Mouse (Mus musculus) small intestine, adult 2 months (tissue): ENCODE results near the gene Ctnna3. TPM values are rescaled to one million over a fixed set of nuclear protein-coding genes. Genes with fewer than 3 reads are reported as not detected.

Experiments
- H3K27ac ChIP-seq: fragments of 200-500 bp; 2 replicates; pipeline ENCODE4 v1.5.1; 2012; ENCODE audit warnings: low read depth, low read length, control low read depth, inconsistent platforms; ENCODE audit not compliant: insufficient read depth
- H3K27me3 ChIP-seq: fragments of 200-500 bp; 2 replicates; pipeline ENCODE4 v1.6.1; 2012; ENCODE audit warnings: mild to moderate bottlenecking, moderate library complexity, low read length, inconsistent platforms; ENCODE audit not compliant: control insufficient read depth, insufficient read depth
- H3K36me3 ChIP-seq: fragments of 200-500 bp; 2 replicates; pipeline ENCODE4 v1.6.1; 2012; ENCODE audit warnings: mild to moderate bottlenecking, low read length, control low read depth, inconsistent platforms; ENCODE audit not compliant: control insufficient read depth, insufficient read depth
- H3K4me1 ChIP-seq: fragments of 200-500 bp; 2 replicates; pipeline ENCODE4 v1.6.1; 2012; ENCODE audit warnings: low read length, inconsistent platforms, mixed read lengths; ENCODE audit not compliant: control insufficient read depth, insufficient read depth, insufficient read length
- H3K4me3 ChIP-seq: fragments of 200-500 bp; 2 replicates; pipeline ENCODE4 v1.5.1; 2012; ENCODE audit warnings: low read depth, mild to moderate bottlenecking, control low read depth, inconsistent platforms, low read length, moderate library complexity
- CTCF ChIP-seq: fragments of 200-500 bp; IDR thresholded peaks from 2 replicates; pipeline ENCODE4 v1.5.1; 2012; ENCODE audit warnings: low read depth, mild to moderate bottlenecking, control low read depth, inconsistent platforms, low read length, moderate library complexity, mixed read lengths; ENCODE audit not compliant: insufficient replicate concordance, insufficient read length; ENCODE audit errors: extremely low read depth
- POLR2A ChIP-seq: fragments of 200-500 bp; IDR thresholded peaks from 2 replicates; pipeline ENCODE4 v1.6.1; 2012; ENCODE audit warnings: low read depth, mild to moderate bottlenecking, control low read depth, inconsistent platforms, low read length, moderate library complexity
- WGBS: fragments of 180-500 bp; shearing (Covaris S2); methylation state at CpG from one replicate; pipeline ENCODE4 v1.1.7; 2018; 5-methylcytosine and 5-hydroxymethylcytosine counted together
- polyA plus RNA-seq: library from polyadenylated mRNA; depleted of rRNA; stranded (reverse); fragments of >200 nt; gene quantifications from 2 replicates; pipeline ENCODE4 v1.2.3, GENCODE M21; 2012

Gene Ctnna3
- polyA plus RNA-seq, 1 experiment, result 0.06 TPM

GRCm38 (mm10) chr10:63676343-63676742, 246.4 kb downstream of the Ctnna3 start:
- TF ChIP-seq CTCF (no peak), POLR2A (no peak)
- Histone ChIP-seq H3K4me1 (no peaks in the 10 kb centered on the region), H3K36me3 (no peaks in the 10 kb centered on the region), H3K4me3 (no peak overlapping the region), H3K27me3 (no peaks in the 10 kb centered on the region), H3K27ac (no peak overlapping the region)
- WGBS, result 86% methylated on average over 6 of the region's 6 CpGs

GRCm38 (mm10) chr10:63689233-63689632, 259.3 kb downstream of the Ctnna3 start:
- no peaks in the 10 kb centered on the region for H3K4me1 ChIP-seq
- H3K27ac ChIP-seq, result no peak overlapping the region
- H3K36me3 ChIP-seq, result no peaks in the 10 kb centered on the region
- WGBS, result 43% methylated on average over 3 of the region's 3 CpGs
- H3K27me3 ChIP-seq, result no peaks in the 10 kb centered on the region
- TF ChIP-seq POLR2A (no peak), CTCF (no peak)
- H3K4me3 ChIP-seq, result no peak overlapping the region

- WGBS, result 61% methylated on average over 4 of the region's 4 CpGs
- Histone ChIP-seq H3K36me3 (no peaks in the 10 kb centered on the region), H3K27ac (no peak overlapping the region), H3K4me3 (no peak overlapping the region), H3K4me1 (no peaks in the 10 kb centered on the region), H3K27me3 (no peaks in the 10 kb centered on the region)
- TF ChIP-seq CTCF (no peak), POLR2A (no peak)
Measured at GRCm38 (mm10) chr10:63689651-63690050, 259.8 kb downstream of the Ctnna3 start.

GRCm38 (mm10) chr10:63692039-63692438, 262.1 kb downstream of the Ctnna3 start:
- WGBS, result 43% methylated on average over 3 of the region's 3 CpGs
- Histone ChIP-seq H3K4me1 (no peaks in the 10 kb centered on the region), H3K27me3 (no peaks in the 10 kb centered on the region), H3K27ac (no peak overlapping the region), H3K4me3 (no peak overlapping the region), H3K36me3 (no peaks in the 10 kb centered on the region)
- no peak for TF ChIP-seq POLR2A
- no peak for TF ChIP-seq CTCF

GRCm38 (mm10) chr10:63710211-63710610, 280.3 kb downstream of the Ctnna3 start:
- WGBS, result 90% methylated on average over 6 of the region's 6 CpGs

GRCm38 (mm10) chr10:63712530-63712929, 282.6 kb downstream of the Ctnna3 start:
- no peak overlapping the region for H3K27ac ChIP-seq
- H3K27me3 ChIP-seq, result no peaks in the 10 kb centered on the region
- TF ChIP-seq POLR2A, result no peak
- H3K36me3 ChIP-seq, result no peaks in the 10 kb centered on the region
- no peaks in the 10 kb centered on the region for H3K4me1 ChIP-seq
- H3K4me3 ChIP-seq, result no peak overlapping the region
- 59% methylated on average over 8 of the region's 8 CpGs for WGBS

More at GRCm38 (mm10) chr10:63710211-63710610, 280.3 kb downstream of the Ctnna3 start:
- Histone ChIP-seq H3K27ac (no peak overlapping the region), H3K4me1 (no peaks in the 10 kb centered on the region), H3K27me3 (no peaks in the 10 kb centered on the region), H3K4me3 (no peak overlapping the region), H3K36me3 (no peaks in the 10 kb centered on the region)
- no peak for TF ChIP-seq POLR2A

- 63% methylated on average over 4 of the region's 4 CpGs for WGBS
Measured at GRCm38 (mm10) chr10:63714151-63714550, 284.3 kb downstream of the Ctnna3 start.

GRCm38 (mm10) chr10:63768871-63769270, 339.0 kb downstream of the Ctnna3 start:
- Histone ChIP-seq H3K27me3 (no peaks in the 10 kb centered on the region), H3K4me3 (no peak overlapping the region), H3K36me3 (no peaks in the 10 kb centered on the region), H3K27ac (no peak overlapping the region), H3K4me1 (no peaks in the 10 kb centered on the region)
- WGBS, result 86% methylated on average over 10 of the region's 10 CpGs
- TF ChIP-seq CTCF (no peak), POLR2A (no peak)

More at GRCm38 (mm10) chr10:63714151-63714550, 284.3 kb downstream of the Ctnna3 start:
- Histone ChIP-seq H3K36me3 (no peaks in the 10 kb centered on the region), H3K27me3 (no peaks in the 10 kb centered on the region), H3K27ac (no peak overlapping the region), H3K4me3 (no peak overlapping the region), H3K4me1 (no peaks in the 10 kb centered on the region)
- TF ChIP-seq CTCF, result no peak
- no peak for TF ChIP-seq POLR2A

- 83% methylated on average over 7 of the region's 7 CpGs for WGBS
- H3K36me3 ChIP-seq, result no peaks in the 10 kb centered on the region
- TF ChIP-seq CTCF (no peak), POLR2A (no peak)
- no peaks in the 10 kb centered on the region for H3K27me3 ChIP-seq
- no peak overlapping the region for H3K4me3 ChIP-seq
- no peak overlapping the region for H3K27ac ChIP-seq
- no peaks in the 10 kb centered on the region for H3K4me1 ChIP-seq
Measured at GRCm38 (mm10) chr10:63771656-63772055, 341.8 kb downstream of the Ctnna3 start.
